Mouse (Mus musculus): ENCODE measurements around the gene Mup13.
"Not testable (repeated sequence)": the region's sequence is repeated elsewhere in the genome, so short reads cannot be mapped to it uniquely, and the experiment has no call there.

Mup13 gene

GRCm38 (mm10) chr4:61228186-61228585 is at the start of gene Mup13:
Gene Mup13 (minus strand): TSS chr4:61228286.
- DNase-seq, result not testable (repeated sequence)

Measured in liver (tissue).